In the genomic region with DNA sequence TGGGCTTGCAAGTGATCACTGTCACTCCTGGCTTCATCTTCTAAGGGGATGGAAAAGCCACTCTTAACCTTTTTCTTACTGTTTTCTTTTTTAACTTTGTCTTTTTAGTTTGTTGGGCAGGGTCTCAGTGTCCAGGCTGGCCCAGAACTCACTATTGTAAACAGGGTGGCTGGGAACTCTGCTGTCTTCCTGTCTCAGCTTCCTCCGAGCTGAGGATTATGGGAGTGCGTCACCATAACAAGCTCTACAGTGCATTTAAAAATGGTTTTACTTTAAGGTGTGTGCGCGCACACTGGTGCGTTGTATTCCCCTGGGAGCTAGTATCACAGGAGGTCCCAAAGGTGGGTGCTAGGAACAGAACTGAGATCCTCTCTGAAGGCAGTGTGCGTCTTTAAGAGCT, we compare ENCODE assay signal across 9 mouse cellular contexts. TPM values are rescaled to one million over a fixed set of nuclear protein-coding genes. Genes with fewer than 3 reads are reported as not detected.
DNase-seq lines count a peak whose midpoint lies in the region; ATAC-seq and TF ChIP-seq lines count a peak whose summit lies in the region.
"Had no signal": no experiment of that assay in that cellular context is flagged by ENCODE, and none has a peak within 500 bp of the region (broad histone marks: within the 10 kb centered on the region; RNA-seq: fewer than 3 reads in every experiment).

No protein-coding gene starts in this region.

- 79% methylated on average over 6 of the region's 6 CpGs for WGBS in hindbrain, embryonic 11.5 days
- WGBS in lung, postnatal 0 days: 86% methylated on average over 6 of the region's 6 CpGs

- peak overlapping the region; percentile 100 for H3K4me3 ChIP-seq in erythroblast, embryonic 14.5 days (replicated peaks)
- H3K4me3 ChIP-seq in cortical plate, adult 2 months (ENCODE audit: insufficient read depth, low read length): peak overlapping the region; percentile 75
- H3K4me3 ChIP-seq in hindbrain, embryonic 11.5 days (ENCODE audit: low read depth, low read length): peak overlapping the region; percentile 48
- peak overlapping the region; percentile 52 for H3K4me3 ChIP-seq in lung, postnatal 0 days (ENCODE audit: low read depth, low read length)

- no peak for TF ChIP-seq EP300 in lung, postnatal 0 days (IDR thresholded peaks at IDR 0.05)

- no peaks in the 10 kb centered on the region for H3K27me3 ChIP-seq in erythroblast, embryonic 14.5 days (ENCODE audit: control insufficient read depth)
- H3K27me3 ChIP-seq in hindbrain, embryonic 11.5 days (ENCODE audit: control insufficient read depth, insufficient read depth, low read length): no peaks in the 10 kb centered on the region
- no peaks in the 10 kb centered on the region for H3K27me3 ChIP-seq in lung, postnatal 0 days (replicated peaks; ENCODE audit: insufficient read depth, low read length)

- TF ChIP-seq POLR2A in cortical plate, adult 2 months (IDR thresholded peaks at IDR 0.05; ENCODE audit: extremely low read depth, insufficient read depth, low read length): no peak

- no peak overlapping the region for H3K27ac ChIP-seq in cortical plate, adult 2 months (ENCODE audit: insufficient read depth, low read length)
- H3K27ac ChIP-seq in hindbrain, embryonic 11.5 days (ENCODE audit: low read depth, low read length): no peak overlapping the region
- peak overlapping the region; percentile 91 for H3K27ac ChIP-seq in lung, postnatal 0 days (ENCODE audit: low read length)

- peaks cover 50% of the 10 kb centered on the region for H3K4me1 ChIP-seq in erythroblast, embryonic 14.5 days (ENCODE audit: control insufficient read depth)
- H3K4me1 ChIP-seq in cortical plate, adult 2 months (ENCODE audit: control insufficient read depth, insufficient read depth, low read length): no peaks in the 10 kb centered on the region
- no peaks in the 10 kb centered on the region for H3K4me1 ChIP-seq in hindbrain, embryonic 11.5 days (replicated peaks; ENCODE audit: control insufficient read depth, insufficient read depth, low read length)
- peaks cover 7% of the 10 kb centered on the region; the same call in 1 of the 2 replicates for H3K4me1 ChIP-seq in lung, postnatal 0 days (ENCODE audit: insufficient read depth, low read depth, low read length)

- peak overlapping the region; percentile 93 for H3K4me2 ChIP-seq in hindbrain, embryonic 11.5 days (replicated peaks; ENCODE audit: low read depth, low read length)
- peak overlapping the region; percentile 83 for H3K4me2 ChIP-seq in lung, postnatal 0 days (replicated peaks; ENCODE audit: low read depth, low read length)

- peaks cover 36% of the 10 kb centered on the region for H3K36me3 ChIP-seq in erythroblast, embryonic 14.5 days (ENCODE audit: control insufficient read depth)
- H3K36me3 ChIP-seq in hindbrain, embryonic 11.5 days (ENCODE audit: control insufficient read depth, insufficient read depth, low read length): no peaks in the 10 kb centered on the region
- no peaks in the 10 kb centered on the region for H3K36me3 ChIP-seq in lung, postnatal 0 days (ENCODE audit: insufficient read depth, low read length)

- peaks cover 3% of the 10 kb centered on the region for H3K9me3 ChIP-seq in erythroblast, embryonic 14.5 days (ENCODE audit: control insufficient read depth, low read length)
- no peaks in the 10 kb centered on the region for H3K9me3 ChIP-seq in hindbrain, embryonic 11.5 days (ENCODE audit: control insufficient read depth, low read length)
- no peaks in the 10 kb centered on the region for H3K9me3 ChIP-seq in lung, postnatal 0 days (ENCODE audit: low read length)

- no peak overlapping the region; the same call in 1 of the 2 replicates for H3K9ac ChIP-seq in hindbrain, embryonic 11.5 days (ENCODE audit: low read depth, low read length)
- H3K9ac ChIP-seq in lung, postnatal 0 days (replicated peaks; ENCODE audit: low read depth): 0 out of 2 replicates have a peak overlapping the region, but pooled peaks have one; percentile 73

- TF ChIP-seq CTCF in cortical plate, adult 2 months (IDR thresholded peaks at IDR 0.05; ENCODE audit: extremely low read depth, insufficient read depth, low read length): no peak
- TF ChIP-seq CTCF in lung, postnatal 0 days (IDR thresholded peaks at IDR 0.05): no peak

- no peak for DNase-seq in hindbrain, embryonic 11.5 days (ENCODE audit: low spot score)
- DNase-seq in lung, postnatal 0 days (ENCODE audit: low spot score): no peak
- peak; percentile 57 for DNase-seq in thymus, postnatal 14 days
- no peak for DNase-seq in layer of hippocampus, postnatal 36 days

- no peak for ATAC-seq in erythroblast, adult 5-6 weeks (replicated peaks; ENCODE audit: low FRiP score, poor library complexity, severe bottlenecking)
- no peak for ATAC-seq in hindbrain, embryonic 11.5 days (ENCODE audit: low FRiP score)
- no peak for ATAC-seq in lung, postnatal 0 days
- no peak for ATAC-seq in inflammation-experienced regulatory T-cells, adult 6 months

RNA-seq across cellular contexts. Expression of a gene that starts 29.3 kb away (rescaled TPM):
- polyA plus RNA-seq in erythroblast, embryonic 14.5 days (2012): 0.95 and 1.2 TPM in 2 replicates
- 96.6 and 108 TPM in 2 replicates for total RNA-seq in erythroblast, adult 5-6 weeks (2015; ENCODE audit: low replicate concordance)
- 155 and 168 TPM in 2 replicates for total RNA-seq in erythroblast, adult 5-6 weeks (2017; ENCODE audit: low replicate concordance)
- 158 and 167 TPM in 2 replicates for polyA plus RNA-seq in cortical plate, adult 2 months (2012; rRNA removed)
- polyA plus RNA-seq in hindbrain, embryonic 11.5 days (2014; fragmentation: Nextera tagmentation; extraction: Ambion mirVana): 32.5 and 34.2 TPM in 2 replicates
- polyA plus RNA-seq in lung, postnatal 0 days (2015; fragmentation: Nextera tagmentation; extraction: Ambion mirVana): 5.7 and 6.1 TPM in 2 replicates
- 10 to 100 TPM; 21.9 to 30.2 (median 30.2) TPM for polyA plus RNA-seq in inflammation-experienced regulatory T-cells, adult 6 months (2017; shearing (Covaris generic))
- 100 to 1,000 TPM; 157 to 166 TPM for total RNA-seq in layer of hippocampus, postnatal 36 days (2021)

RNA-seq across cellular contexts. Expression of a gene that starts 29.4 kb away (rescaled TPM):
- 15.1 and 33.8 TPM in 2 replicates for polyA plus RNA-seq in erythroblast, embryonic 14.5 days (2012)
- 72.1 and 87.8 TPM in 2 replicates for total RNA-seq in erythroblast, adult 5-6 weeks (2015; ENCODE audit: low replicate concordance)
- total RNA-seq in erythroblast, adult 5-6 weeks (2017; ENCODE audit: low replicate concordance): 143 and 274 TPM in 2 replicates
- polyA plus RNA-seq in cortical plate, adult 2 months (2012; rRNA removed): 40.2 and 48.6 TPM in 2 replicates
- 2.6 and 4.1 TPM in 2 replicates for polyA plus RNA-seq in hindbrain, embryonic 11.5 days (2014; fragmentation: Nextera tagmentation; extraction: Ambion mirVana)
- polyA plus RNA-seq in lung, postnatal 0 days (2015; fragmentation: Nextera tagmentation; extraction: Ambion mirVana): 16.3 and 16.5 TPM in 2 replicates
- 1 to 10 TPM in 2 of 3 experiments, not detected in 1; 1.3 to 2.0 TPM for polyA plus RNA-seq in inflammation-experienced regulatory T-cells, adult 6 months (2017; shearing (Covaris generic))
- 10 to 100 TPM; 74.3 to 79.5 TPM for total RNA-seq in layer of hippocampus, postnatal 36 days (2021)

RNA-seq across cellular contexts. Expression of a gene that starts 50.4 kb away (rescaled TPM):
- 0.04 and 0.08 TPM in 2 replicates for polyA plus RNA-seq in erythroblast, embryonic 14.5 days (2012)
- total RNA-seq in erythroblast, adult 5-6 weeks (2015; ENCODE audit: low replicate concordance): not detected in 2 replicates
- total RNA-seq in erythroblast, adult 5-6 weeks (2017; ENCODE audit: low replicate concordance): not detected in 2 replicates
- polyA plus RNA-seq in cortical plate, adult 2 months (2012; rRNA removed): 0.42 and 0.61 TPM in 2 replicates
- not detected in 2 replicates for polyA plus RNA-seq in hindbrain, embryonic 11.5 days (2014; fragmentation: Nextera tagmentation; extraction: Ambion mirVana)
- not detected in 2 replicates for polyA plus RNA-seq in lung, postnatal 0 days (2015; fragmentation: Nextera tagmentation; extraction: Ambion mirVana)
- not detected for polyA plus RNA-seq in inflammation-experienced regulatory T-cells, adult 6 months (2017; shearing (Covaris generic))
- not detected for total RNA-seq in layer of hippocampus, postnatal 36 days (2021)
- polyA plus RNA-seq: C2C12 had no signal

Comparison
In these comparisons a context has a peak if more than half of its experiments do, and no peak if none do; other contexts are left out.
1. H3K4me3 ChIP-seq: peak in every context shown above with its lines; median percentile 100 in erythroblast, embryonic 14.5 days; 75 in cortical plate, adult 2 months; 52 in lung, postnatal 0 days; 48 in hindbrain, embryonic 11.5 days.